Mouse (Mus musculus) myocyte (in vitro differentiated cells): ENCODE results near the gene Ghrhr.

Experiments used
- E2F4 ChIP-seq: IDR thresholded peaks from one replicate; pipeline ENCODE4 v1.6.1; 2011; ENCODE audit warnings: mild to moderate bottlenecking, control low read depth, moderate library complexity; ENCODE audit not compliant: insufficient read depth
- MAX ChIP-seq: IDR thresholded peaks from one replicate; pipeline ENCODE4 v1.6.1; 2011; ENCODE audit warnings: low read depth, mild to moderate bottlenecking, control low read depth
- MYOD1 ChIP-seq, 3 experiments: IDR thresholded peaks; one replicate each; pipeline ENCODE4 v1.6.1; 2011; ENCODE audit warnings: control low read depth in 2 of 3, low read depth in 2 of 3, mild to moderate bottlenecking in 2 of 3, moderate library complexity in 1 of 3; ENCODE audit not compliant: insufficient read length in 2 of 3, control insufficient read depth in 1 of 3
- POLR2A ChIP-seq: IDR thresholded peaks from one replicate; pipeline ENCODE4 v1.6.1; 2011; ENCODE audit warnings: low read depth, mild to moderate bottlenecking, control low read depth, moderate library complexity; ENCODE audit not compliant: insufficient read length
- POLR2AphosphoS2 ChIP-seq: IDR thresholded peaks from one replicate; pipeline ENCODE4 v1.6.1; 2011; ENCODE audit warnings: low read depth, control low read depth; ENCODE audit not compliant: insufficient read length
- TCF12 ChIP-seq: IDR thresholded peaks from one replicate; pipeline ENCODE4 v1.6.1; 2011; ENCODE audit warnings: mild to moderate bottlenecking, control low read depth; ENCODE audit not compliant: poor library complexity, insufficient read depth, severe bottlenecking

- TF ChIP-seq POLR2A (no peak), E2F4 (no peak), POLR2AphosphoS2 (no peak), TCF12 (no peak), MAX (no peak), MYOD1 (IDR thresholded peaks at IDR 0.05; ENCODE audit: control insufficient read depth in 1 of 3, insufficient read length in 2 of 3, low read depth in 2 of 3) (no peak)
Observed at GRCm38 (mm10) chr6:55388546-55389169, 12.6 kb downstream of the Ghrhr start.
